Mouse (Mus musculus): ENCODE data around the gene Tor4a. TPM values are rescaled to one million over a fixed set of nuclear protein-coding genes. Genes with fewer than 3 reads are reported as not detected.
A peak's percentile ranks its signal among the peaks of the same experiment; 100 is the strongest.

Gene Tor4a
- polyA plus RNA-seq (2015; fragmentation: Nextera tagmentation; extraction: Ambion mirVana) = 8.8 and 11.7 TPM in 2 replicates

GRCm38 (mm10) chr2:25196172-25196954 lies at the start of gene Tor4a:
Tor4a (minus strand) TSS chr2:25196886.
- Histone ChIP-seq H3K9me3 (no peaks in the 10 kb centered on the region), H3K27ac (peak within 1 kb of the TSS; percentile 74), H3K27me3 (peaks cover 9% of the 10 kb centered on the region), H3K4me1 (peaks cover 37% of the 10 kb centered on the region), H3K36me3 (peaks cover 24% of the 10 kb centered on the region), H3K4me2 (peak within 1 kb of the TSS; percentile 65), H3K9ac (peak within 1 kb of the TSS; percentile 39), H3K4me3 (peak within 1 kb of the TSS; percentile 36)
- WGBS = 16% methylated on average over 8 of the region's 8 CpGs
- peak; percentile 55 for ATAC-seq (ENCODE audit: borderline replicate concordance, extremely low read depth, low FRiP score, low TSS enrichment)

DNA sequence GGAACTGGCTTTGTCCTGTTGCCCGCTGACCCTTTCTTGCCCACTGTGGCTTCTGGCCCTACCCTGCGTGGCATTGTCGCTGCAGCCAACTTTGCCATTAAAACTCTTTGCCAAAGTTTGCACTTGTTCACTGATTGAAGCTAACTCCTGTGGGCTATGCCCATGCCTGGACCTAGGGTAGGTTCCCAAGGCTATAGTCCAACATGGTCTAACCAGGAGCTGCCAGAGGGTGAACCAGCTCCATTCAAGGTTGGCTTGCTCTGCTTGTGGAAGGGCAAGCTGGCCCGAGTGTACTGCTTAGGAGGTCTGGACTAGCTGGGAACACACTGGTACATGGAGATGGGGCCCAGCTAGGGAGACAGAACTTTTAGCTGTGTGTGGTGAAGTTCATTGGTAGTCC lies 47.5 kb upstream of the Tor4a start:
- 82% methylated on average over 4 of the region's 4 CpGs for WGBS
- Histone ChIP-seq H3K36me3 (peaks cover 13% of the 10 kb centered on the region; the same call in 1 of the 2 replicates), H3K4me2 (no peak overlapping the region)

GRCm38 (mm10) chr2:25243342-25243741 lies 46.7 kb upstream of the Tor4a start:
- Histone ChIP-seq H3K9me3 (no peaks in the 10 kb centered on the region), H3K4me2 (no peak overlapping the region), H3K9ac (no peak overlapping the region), H3K4me3 (no peak overlapping the region), H3K27ac (no peak overlapping the region), H3K4me1 (peaks cover 27% of the 10 kb centered on the region), H3K36me3 (peaks cover 6% of the 10 kb centered on the region; the same call in 1 of the 2 replicates), H3K27me3 (peaks cover 25% of the 10 kb centered on the region)
- ATAC-seq (ENCODE audit: borderline replicate concordance, extremely low read depth, low FRiP score, low TSS enrichment) = no peak
- 66% methylated on average over 8 of the region's 8 CpGs for WGBS

More for the DNA sequence above, 47.5 kb upstream of the Tor4a start:
- no peak overlapping the region for H3K27ac ChIP-seq
- no peaks in the 10 kb centered on the region for H3K9me3 ChIP-seq
- H3K4me3 ChIP-seq = no peak overlapping the region
- H3K27me3 ChIP-seq = peaks cover 25% of the 10 kb centered on the region
- no peak for ATAC-seq (ENCODE audit: borderline replicate concordance, extremely low read depth, low FRiP score, low TSS enrichment)
- H3K4me1 ChIP-seq = peaks cover 27% of the 10 kb centered on the region
- H3K9ac ChIP-seq = no peak overlapping the region

DNA sequence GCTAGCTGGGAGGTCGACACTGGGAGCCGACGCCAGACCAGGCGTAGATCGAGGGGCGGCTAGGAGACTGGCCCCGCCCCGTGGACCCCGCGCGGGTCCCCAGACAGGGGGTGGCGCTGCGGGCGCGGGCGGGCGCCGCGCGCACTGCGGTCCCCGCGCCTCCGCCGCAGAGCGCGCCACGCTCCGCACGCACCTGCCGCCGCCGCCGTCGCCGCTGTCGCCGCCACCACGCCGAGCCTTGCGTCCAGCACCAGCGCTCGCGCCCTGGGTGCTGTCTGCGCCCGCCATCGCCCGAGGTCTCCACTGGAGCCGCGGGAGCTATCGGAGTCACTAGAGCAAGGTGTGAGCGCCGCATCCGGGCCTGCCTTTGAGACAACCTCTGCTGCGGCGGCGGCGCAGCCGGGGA lies 45.4 kb upstream of the Tor4a start, which contains the start of the genes Rnf208 and Cysrt1:
Gene Rnf208, plus strand, starts transcription at position 155 of the 406 bp plus-strand sequence.
Gene Cysrt1, minus strand, starts transcription at position 352 of the 406 bp plus-strand sequence.
- peak within 1 kb of the TSS; percentile 50 for H3K4me3 ChIP-seq
- H3K9ac ChIP-seq = peak within 1 kb of the TSS; percentile 42
- no peaks in the 10 kb centered on the region for H3K9me3 ChIP-seq
- ATAC-seq (ENCODE audit: borderline replicate concordance, extremely low read depth, low FRiP score, low TSS enrichment) = no peak
- H3K4me2 ChIP-seq = peak within 1 kb of the TSS; percentile 97
- H3K4me1 ChIP-seq = peaks cover 27% of the 10 kb centered on the region
- WGBS = under 1% methylated on average over 34 of the region's 59 CpGs
- no peaks in the 10 kb centered on the region for H3K36me3 ChIP-seq
- H3K27me3 ChIP-seq = peaks cover 25% of the 10 kb centered on the region
- no peak within 1 kb of the TSS for H3K27ac ChIP-seq

DNA sequence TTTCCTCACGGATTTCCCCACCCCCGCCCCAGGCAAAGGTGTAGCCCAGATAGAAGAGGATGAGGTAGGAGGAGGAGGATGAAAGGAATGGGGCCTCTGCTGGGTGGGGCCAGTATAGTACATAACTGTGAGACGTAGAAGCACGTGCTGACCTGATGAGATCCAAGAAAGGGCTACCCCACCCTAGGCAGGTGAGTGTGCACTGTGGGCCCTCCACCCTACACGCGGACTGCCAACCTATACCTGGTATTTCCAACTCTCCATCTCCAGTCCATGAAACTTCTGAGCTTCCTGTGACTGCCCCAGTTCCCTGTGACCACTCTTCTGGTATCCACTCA lies 44.7 kb upstream of the Tor4a start:
- 0 out of 2 replicates have a peak, but pooled peaks have one; percentile 20 for ATAC-seq (ENCODE audit: borderline replicate concordance, extremely low read depth, low FRiP score, low TSS enrichment)
- Histone ChIP-seq H3K36me3 (no peaks in the 10 kb centered on the region), H3K9ac (no peak overlapping the region), H3K4me3 (peak overlapping the region; percentile 50), H3K4me1 (peaks cover 27% of the 10 kb centered on the region), H3K9me3 (no peaks in the 10 kb centered on the region), H3K27ac (no peak overlapping the region), H3K27me3 (peaks cover 25% of the 10 kb centered on the region), H3K4me2 (peak overlapping the region; percentile 97)
- 12% methylated on average over 6 of the region's 6 CpGs for WGBS

DNA sequence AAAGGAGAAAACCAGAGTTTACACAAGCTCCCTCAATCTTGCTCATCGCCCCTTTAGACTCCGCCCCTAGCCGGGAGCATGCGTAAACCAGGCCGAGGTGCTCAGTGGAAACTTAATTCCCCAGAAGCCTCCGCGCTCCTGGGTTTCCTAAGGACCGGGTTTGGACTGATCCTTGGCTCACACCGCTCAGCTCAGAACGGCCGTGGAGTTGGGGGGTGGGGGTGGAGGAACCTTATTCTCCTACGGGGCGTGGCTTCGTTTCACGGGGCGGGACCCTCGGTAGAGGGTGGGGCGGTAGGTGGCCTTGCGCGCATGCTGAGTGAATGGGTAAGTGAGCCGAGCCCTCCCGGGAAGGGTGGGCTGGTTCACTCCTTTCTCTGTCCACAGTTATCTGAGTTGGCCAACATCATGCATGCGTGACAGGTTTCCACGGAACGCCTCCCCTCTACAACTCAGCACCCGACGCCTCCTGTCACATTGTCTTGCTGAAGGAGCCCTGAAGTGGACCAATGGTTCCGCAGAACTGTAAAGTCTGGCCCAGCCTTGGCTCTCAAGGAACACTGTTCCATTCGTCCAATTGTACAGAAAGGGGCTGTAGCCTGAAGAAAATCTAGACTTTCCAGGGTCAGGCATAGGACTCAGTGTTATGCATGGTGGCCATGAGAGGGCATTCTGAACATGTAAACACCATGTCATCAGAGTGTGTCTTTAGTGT lies 44.2 kb upstream of the Tor4a start:
- Histone ChIP-seq H3K9me3 (no peaks in the 10 kb centered on the region), H3K36me3 (no peaks in the 10 kb centered on the region), H3K4me2 (peak overlapping the region; percentile 97), H3K4me3 (peak overlapping the region; percentile 50), H3K27me3 (peaks cover 30% of the 10 kb centered on the region), H3K27ac (peak overlapping the region; percentile 22; the same call in 1 of the 2 replicates), H3K4me1 (peaks cover 27% of the 10 kb centered on the region), H3K9ac (peak overlapping the region; percentile 23; the same call in 1 of the 2 replicates)
- under 1% methylated on average over 29 of the region's 29 CpGs for WGBS
- ATAC-seq (ENCODE audit: borderline replicate concordance, extremely low read depth, low FRiP score, low TSS enrichment) = peak; percentile 83

- H3K27ac ChIP-seq = peak overlapping the region; percentile 22; the same call in 1 of the 2 replicates
- H3K27me3 ChIP-seq = peaks cover 32% of the 10 kb centered on the region
- ATAC-seq (ENCODE audit: borderline replicate concordance, extremely low read depth, low FRiP score, low TSS enrichment) = 0 out of 2 replicates have a peak, but pooled peaks have one; percentile 8
- peaks cover 27% of the 10 kb centered on the region for H3K4me1 ChIP-seq
- no peaks in the 10 kb centered on the region for H3K36me3 ChIP-seq
- WGBS = 51% methylated on average over 8 of the region's 8 CpGs
- 0 out of 2 replicates have a peak overlapping the region, but pooled peaks have one; percentile 23 for H3K9ac ChIP-seq
- peak overlapping the region; percentile 50 for H3K4me3 ChIP-seq
- no peaks in the 10 kb centered on the region for H3K9me3 ChIP-seq
- peak overlapping the region; percentile 97 for H3K4me2 ChIP-seq
Observed at GRCm38 (mm10) chr2:25240310-25240709, 43.6 kb upstream of the Tor4a start.

GRCm38 (mm10) chr2:25239766-25240165 lies 43.1 kb upstream of the Tor4a start:
- no peak overlapping the region for H3K9ac ChIP-seq
- H3K36me3 ChIP-seq = no peaks in the 10 kb centered on the region
- peaks cover 27% of the 10 kb centered on the region for H3K4me1 ChIP-seq
- peaks cover 32% of the 10 kb centered on the region for H3K27me3 ChIP-seq
- 81% methylated on average over 3 of the region's 3 CpGs for WGBS
- no peaks in the 10 kb centered on the region for H3K9me3 ChIP-seq
- no peak overlapping the region for H3K4me2 ChIP-seq
- no peak overlapping the region for H3K27ac ChIP-seq
- ATAC-seq (ENCODE audit: borderline replicate concordance, extremely low read depth, low FRiP score, low TSS enrichment) = no peak
- H3K4me3 ChIP-seq = no peak overlapping the region

DNA sequence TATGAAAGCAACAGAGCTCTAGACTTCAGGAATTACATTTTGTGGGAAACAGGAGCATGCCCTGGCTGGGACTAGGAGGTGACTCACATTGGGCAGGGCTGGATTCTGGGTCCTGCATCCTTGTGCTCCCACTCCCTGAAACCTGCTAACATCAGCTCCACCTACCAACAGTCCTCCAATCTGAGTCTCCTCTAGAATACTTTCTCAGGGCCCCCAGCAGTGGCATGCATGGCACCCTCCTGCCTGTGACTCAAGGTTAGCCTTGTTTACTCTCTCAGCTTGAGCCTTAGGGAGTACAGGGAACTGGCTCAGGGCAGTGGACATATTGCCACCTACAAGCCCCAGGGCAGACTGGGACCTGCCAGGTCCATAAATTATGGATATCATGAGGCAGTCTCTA lies 41.4 kb upstream of the Tor4a start:
- H3K4me2 ChIP-seq = no peak overlapping the region
- no peak for ATAC-seq (ENCODE audit: borderline replicate concordance, extremely low read depth, low FRiP score, low TSS enrichment)
- H3K4me1 ChIP-seq = peaks cover 27% of the 10 kb centered on the region
- H3K4me3 ChIP-seq = no peak overlapping the region
- H3K27me3 ChIP-seq = peaks cover 33% of the 10 kb centered on the region
- H3K27ac ChIP-seq = no peak overlapping the region
- no peak overlapping the region for H3K9ac ChIP-seq
- H3K9me3 ChIP-seq = no peaks in the 10 kb centered on the region
- no peaks in the 10 kb centered on the region for H3K36me3 ChIP-seq

- H3K4me1 ChIP-seq = peaks cover 22% of the 10 kb centered on the region
- no peak overlapping the region for H3K27ac ChIP-seq
- no peaks in the 10 kb centered on the region for H3K9me3 ChIP-seq
- H3K36me3 ChIP-seq = no peaks in the 10 kb centered on the region
- H3K9ac ChIP-seq = no peak overlapping the region
- H3K4me3 ChIP-seq = no peak overlapping the region
- H3K27me3 ChIP-seq = peaks cover 31% of the 10 kb centered on the region
- ATAC-seq (ENCODE audit: borderline replicate concordance, extremely low read depth, low FRiP score, low TSS enrichment) = no peak
- no peak overlapping the region for H3K4me2 ChIP-seq
- 41% methylated on average over 4 of the region's 4 CpGs for WGBS
Observed at GRCm38 (mm10) chr2:25237522-25237921, 40.8 kb upstream of the Tor4a start.

GRCm38 (mm10) chr2:25236614-25237013 lies 39.9 kb upstream of the Tor4a start, which contains the start of gene Rnf224:
Rnf224 (minus strand) TSS chr2:25236787.
- H3K9ac ChIP-seq = no peak within 1 kb of the TSS
- H3K27me3 ChIP-seq = peaks cover 23% of the 10 kb centered on the region
- no peaks in the 10 kb centered on the region for H3K36me3 ChIP-seq
- H3K4me2 ChIP-seq = no peak within 1 kb of the TSS
- ATAC-seq (ENCODE audit: borderline replicate concordance, extremely low read depth, low FRiP score, low TSS enrichment) = no peak
- no peak within 1 kb of the TSS for H3K27ac ChIP-seq
- no peak within 1 kb of the TSS for H3K4me3 ChIP-seq
- WGBS = 23% methylated on average over 8 of the region's 8 CpGs
- H3K9me3 ChIP-seq = no peaks in the 10 kb centered on the region
- peaks cover 13% of the 10 kb centered on the region for H3K4me1 ChIP-seq
